Mouse (Mus musculus): Measurements from ENCODE around the gene Dpep1. TPM values are rescaled to one million over a fixed set of nuclear protein-coding genes. Genes with fewer than 3 reads are reported as not detected.

Dpep1 gene
- polyA plus RNA-seq, 1 experiment, result 0.92 TPM

GRCm38 (mm10) chr8:123145279-123145678, 40.8 kb upstream of the Dpep1 start:
- H3K27me3 ChIP-seq (ENCODE audit: control insufficient read depth, insufficient read depth, insufficient read length), result no peaks in the 10 kb centered on the region
- no peak overlapping the region for H3K4me3 ChIP-seq (ENCODE audit: insufficient read depth, poor library complexity, severe bottlenecking)
- no peaks in the 10 kb centered on the region for H3K79me3 ChIP-seq (ENCODE audit: low read depth)
- no peaks in the 10 kb centered on the region for H3K36me3 ChIP-seq (ENCODE audit: control insufficient read depth, insufficient read depth)
- TF ChIP-seq MAX (IDR thresholded peaks at IDR 0.05), result no peak
- no peak for TF ChIP-seq FOSL1 (IDR thresholded peaks at IDR 0.05; ENCODE audit: insufficient read depth, low read length, poor library complexity, severe bottlenecking)
- no peak for TF ChIP-seq CEBPB (IDR thresholded peaks at IDR 0.05; ENCODE audit: low read depth)
- no peak for TF ChIP-seq CTCF (IDR thresholded peaks at IDR 0.05; ENCODE audit: control insufficient read depth, insufficient read depth, insufficient read length)
- TF ChIP-seq USF1 (IDR thresholded peaks at IDR 0.05; ENCODE audit: low read depth), result no peak
- no peak for TF ChIP-seq MYOD1 (IDR thresholded peaks at IDR 0.05; ENCODE audit: control insufficient read depth, insufficient read length, low read depth)
- no peak for TF ChIP-seq MYOG (IDR thresholded peaks at IDR 0.05; ENCODE audit: control insufficient read depth, extremely low read depth, insufficient read length)
- no peaks in the 10 kb centered on the region for H3K79me2 ChIP-seq (ENCODE audit: control insufficient read depth, insufficient read depth)
- H3ac ChIP-seq (ENCODE audit: control insufficient read depth, insufficient read length, low read depth), result no peak overlapping the region

- Histone ChIP-seq H3K36me3 (ENCODE audit: control insufficient read depth, insufficient read depth) (no peaks in the 10 kb centered on the region), H3K4me3 (ENCODE audit: insufficient read depth, poor library complexity, severe bottlenecking) (no peak overlapping the region), H3K79me2 (ENCODE audit: control insufficient read depth, insufficient read depth) (no peaks in the 10 kb centered on the region), H3K27me3 (ENCODE audit: control insufficient read depth, insufficient read depth, insufficient read length) (no peaks in the 10 kb centered on the region), H3ac (ENCODE audit: control insufficient read depth, insufficient read length, low read depth) (no peak overlapping the region), H3K79me3 (ENCODE audit: low read depth) (no peaks in the 10 kb centered on the region)
- TF ChIP-seq CTCF (IDR thresholded peaks at IDR 0.05; ENCODE audit: control insufficient read depth, insufficient read depth, insufficient read length) (no peak), MAX (IDR thresholded peaks at IDR 0.05) (no peak), FOSL1 (IDR thresholded peaks at IDR 0.05; ENCODE audit: insufficient read depth, low read length, poor library complexity, severe bottlenecking) (no peak), MYOG (IDR thresholded peaks at IDR 0.05; ENCODE audit: control insufficient read depth, extremely low read depth, insufficient read length) (no peak), MYOD1 (IDR thresholded peaks at IDR 0.05; ENCODE audit: control insufficient read depth, insufficient read length, low read depth) (no peak), USF1 (IDR thresholded peaks at IDR 0.05; ENCODE audit: low read depth) (no peak), CEBPB (IDR thresholded peaks at IDR 0.05; ENCODE audit: low read depth) (no peak)
Observed at GRCm38 (mm10) chr8:123146390-123146789, 39.7 kb upstream of the Dpep1 start.

GRCm38 (mm10) chr8:123150737-123151171, 35.3 kb upstream of the Dpep1 start:
- no peaks in the 10 kb centered on the region for H3K79me3 ChIP-seq (ENCODE audit: low read depth)
- TF ChIP-seq MYOG (IDR thresholded peaks at IDR 0.05; ENCODE audit: control insufficient read depth, extremely low read depth, insufficient read length), result no peak
- TF ChIP-seq CEBPB (IDR thresholded peaks at IDR 0.05; ENCODE audit: low read depth), result no peak
- TF ChIP-seq CTCF (IDR thresholded peaks at IDR 0.05; ENCODE audit: control insufficient read depth, insufficient read depth, insufficient read length), result no peak
- TF ChIP-seq USF1 (IDR thresholded peaks at IDR 0.05; ENCODE audit: low read depth), result no peak
- TF ChIP-seq MYOD1 (IDR thresholded peaks at IDR 0.05; ENCODE audit: control insufficient read depth, insufficient read length, low read depth), result no peak
- TF ChIP-seq MAX (IDR thresholded peaks at IDR 0.05), result no peak
- no peak for TF ChIP-seq FOSL1 (IDR thresholded peaks at IDR 0.05; ENCODE audit: insufficient read depth, low read length, poor library complexity, severe bottlenecking)
- H3K27me3 ChIP-seq (ENCODE audit: control insufficient read depth, insufficient read depth, insufficient read length), result peaks cover 3% of the 10 kb centered on the region
- no peak overlapping the region for H3ac ChIP-seq (ENCODE audit: control insufficient read depth, insufficient read length, low read depth)
- H3K79me2 ChIP-seq (ENCODE audit: control insufficient read depth, insufficient read depth), result no peaks in the 10 kb centered on the region
- H3K36me3 ChIP-seq (ENCODE audit: control insufficient read depth, insufficient read depth), result no peaks in the 10 kb centered on the region
- no peak overlapping the region for H3K4me3 ChIP-seq (ENCODE audit: insufficient read depth, poor library complexity, severe bottlenecking)

- H3K79me3 ChIP-seq (ENCODE audit: low read depth), result no peaks in the 10 kb centered on the region
- H3K4me3 ChIP-seq (ENCODE audit: insufficient read depth, poor library complexity, severe bottlenecking), result no peak overlapping the region
- no peaks in the 10 kb centered on the region for H3K79me2 ChIP-seq (ENCODE audit: control insufficient read depth, insufficient read depth)
- no peaks in the 10 kb centered on the region for H3K36me3 ChIP-seq (ENCODE audit: control insufficient read depth, insufficient read depth)
- no peak overlapping the region for H3ac ChIP-seq (ENCODE audit: control insufficient read depth, insufficient read length, low read depth)
- peak; percentile 23 for TF ChIP-seq CTCF (IDR thresholded peaks at IDR 0.05; ENCODE audit: control insufficient read depth, insufficient read depth, insufficient read length)
- no peak for TF ChIP-seq MAX (IDR thresholded peaks at IDR 0.05)
- peaks cover 3% of the 10 kb centered on the region for H3K27me3 ChIP-seq (ENCODE audit: control insufficient read depth, insufficient read depth, insufficient read length)
Observed at GRCm38 (mm10) chr8:123155177-123155576, 30.9 kb upstream of the Dpep1 start.

GRCm38 (mm10) chr8:123156070-123156773, 29.8 kb upstream of the Dpep1 start:
- Histone ChIP-seq H3K4me3 (ENCODE audit: insufficient read depth, poor library complexity, severe bottlenecking) (no peak overlapping the region), H3ac (ENCODE audit: control insufficient read depth, insufficient read length, low read depth) (no peak overlapping the region)
- no peak for TF ChIP-seq USF1 (IDR thresholded peaks at IDR 0.05; ENCODE audit: low read depth)
- no peak for TF ChIP-seq CTCF (IDR thresholded peaks at IDR 0.05; ENCODE audit: control insufficient read depth, insufficient read depth, insufficient read length)
- no peak for TF ChIP-seq FOSL1 (IDR thresholded peaks at IDR 0.05; ENCODE audit: insufficient read depth, low read length, poor library complexity, severe bottlenecking)
- TF ChIP-seq MYOG (IDR thresholded peaks at IDR 0.05; ENCODE audit: control insufficient read depth, extremely low read depth, insufficient read length), result no peak
- no peak for TF ChIP-seq MYOD1 (IDR thresholded peaks at IDR 0.05; ENCODE audit: control insufficient read depth, insufficient read length, low read depth)
- no peak for TF ChIP-seq CEBPB (IDR thresholded peaks at IDR 0.05; ENCODE audit: low read depth)

More at GRCm38 (mm10) chr8:123156070-123156773, 29.8 kb upstream of the Dpep1 start:
- Histone ChIP-seq H3K27me3 (ENCODE audit: control insufficient read depth, insufficient read depth, insufficient read length) (peaks cover 3% of the 10 kb centered on the region), H3K79me2 (ENCODE audit: control insufficient read depth, insufficient read depth) (no peaks in the 10 kb centered on the region), H3K79me3 (ENCODE audit: low read depth) (no peaks in the 10 kb centered on the region), H3K36me3 (ENCODE audit: control insufficient read depth, insufficient read depth) (no peaks in the 10 kb centered on the region)

Measured in C2C12 (cell line).